Mouse (Mus musculus) bone marrow, adult 2 months (tissue): ENCODE results near the gene Calu.

Source experiments
- CTCF ChIP-seq: fragments of 200-500 bp; IDR thresholded peaks from 2 replicates; pipeline ENCODE4 v1.5.1; 2011; ENCODE audit warnings: low read length, control low read depth; ENCODE audit not compliant: control insufficient read depth, insufficient read depth
- POLR2A ChIP-seq: fragments of 200-500 bp; IDR thresholded peaks from 2 replicates; pipeline ENCODE4 v1.6.1; 2011; ENCODE audit warnings: low read depth, mild to moderate bottlenecking, control low read depth, low read length, borderline replicate concordance; ENCODE audit not compliant: control insufficient read depth

GRCm38 (mm10) chr6:29402693-29403342 lies 54.9 kb downstream of the Calu start:
- TF ChIP-seq POLR2A (no peak), CTCF (no peak)
